In the genomic region with DNA sequence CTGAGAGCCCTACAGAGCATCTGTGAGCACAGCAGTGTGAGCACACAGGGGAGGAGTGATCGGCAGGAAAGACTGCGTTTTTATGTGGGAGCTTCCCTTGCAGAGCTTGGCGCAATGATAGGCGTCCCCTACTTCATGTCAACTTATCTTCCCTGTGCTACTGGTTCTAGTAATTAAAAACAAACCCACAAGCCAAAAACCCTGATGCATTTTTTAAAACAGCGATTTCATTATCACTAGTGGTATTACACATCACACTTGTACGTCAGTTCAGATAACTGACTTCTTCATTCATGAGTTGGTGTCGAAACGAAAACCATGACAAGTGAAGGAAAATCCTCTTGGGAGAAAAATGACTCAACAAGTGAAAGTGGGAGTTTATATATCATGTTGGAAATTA, we compare ENCODE assay signal across 22 mouse cellular contexts. TPM values are rescaled to one million over a fixed set of nuclear protein-coding genes. Genes with fewer than 3 reads are reported as not detected.
DNase-seq lines count a peak whose midpoint lies in the region; ATAC-seq and TF ChIP-seq lines count a peak whose summit lies in the region.
"Had no signal": no experiment of that assay in that cellular context is flagged by ENCODE, and none has a peak within 500 bp of the region (broad histone marks: within the 10 kb centered on the region; RNA-seq: fewer than 3 reads in every experiment).

No protein-coding gene starts in this region.

- WGBS in cerebellum, adult 2 months, result 87% methylated on average over 8 of the region's 8 CpGs
- WGBS in hindbrain, embryonic 13.5 days, result 89% methylated on average over 8 of the region's 8 CpGs

- no peak overlapping the region for H3K9ac ChIP-seq in hindbrain, embryonic 13.5 days
- H3K9ac ChIP-seq: embryonic facial prominence, embryonic 13.5 days; forebrain, embryonic 12.5 days; hindbrain, embryonic 12.5 days had no signal

- no peak for TF ChIP-seq POLR2A in cerebellum, adult 2 months (IDR thresholded peaks at IDR 0.05; ENCODE audit: borderline replicate concordance, insufficient read depth, low read length)

- ATAC-seq in common myeloid progenitor, adult 5-6 weeks (replicated peaks; ENCODE audit: low read depth, poor library complexity, severe bottlenecking), result peak; percentile 48; the same call in 1 of the 2 replicates
- peak; percentile 64 for ATAC-seq in megakaryocyte progenitor cell, adult 5-6 weeks (replicated peaks; ENCODE audit: poor library complexity)
- no peak for ATAC-seq in hindbrain, embryonic 13.5 days (ENCODE audit: low FRiP score)
- ATAC-seq: forebrain, embryonic 16.5 days; hindbrain, postnatal 0 days had no signal

- no peak overlapping the region for H3K4me2 ChIP-seq in hindbrain, embryonic 13.5 days
- H3K4me2 ChIP-seq: embryonic facial prominence, embryonic 13.5 days; forebrain, embryonic 12.5 days; hindbrain, embryonic 12.5 days had no signal

- no peaks in the 10 kb centered on the region for H3K27me3 ChIP-seq in cerebellum, adult 2 months (ENCODE audit: control insufficient read depth, insufficient read depth, low read length)
- no peaks in the 10 kb centered on the region for H3K27me3 ChIP-seq in hindbrain, embryonic 13.5 days
- H3K27me3 ChIP-seq: embryonic facial prominence, embryonic 13.5 days; forebrain, embryonic 12.5 days; hindbrain, embryonic 12.5 days had no signal

- H3K4me3 ChIP-seq in cerebellum, adult 2 months (replicated peaks; ENCODE audit: insufficient read depth, low read depth, low read length), result no peak overlapping the region
- no peak overlapping the region for H3K4me3 ChIP-seq in hindbrain, embryonic 13.5 days
- H3K4me3 ChIP-seq: embryonic facial prominence, embryonic 13.5 days; forebrain, embryonic 12.5 days; gastrocnemius, adult 2 months; heart, embryonic 10.5 days; hindbrain, embryonic 12.5 days had no signal

- H3K27ac ChIP-seq in cerebellum, adult 2 months (ENCODE audit: insufficient read depth, low read length), result no peak overlapping the region
- H3K27ac ChIP-seq in hindbrain, embryonic 13.5 days, result no peak overlapping the region
- H3K27ac ChIP-seq: embryonic facial prominence, embryonic 13.5 days; forebrain, embryonic 12.5 days; gastrocnemius, adult 2 months; heart, embryonic 10.5 days; hindbrain, embryonic 12.5 days; hindbrain, postnatal 0 days had no signal

- H3K4me1 ChIP-seq in cerebellum, adult 2 months (ENCODE audit: control insufficient read depth, insufficient read depth, low read length), result 0 out of 2 replicates have a peak, but pooled peaks cover 6% of the 10 kb centered on the region
- H3K4me1 ChIP-seq in hindbrain, embryonic 13.5 days (replicated peaks), result peaks cover 33% of the 10 kb centered on the region

- no peaks in the 10 kb centered on the region for H3K9me3 ChIP-seq in hindbrain, embryonic 13.5 days
- H3K9me3 ChIP-seq: embryonic facial prominence, embryonic 13.5 days; forebrain, embryonic 12.5 days; heart, embryonic 10.5 days; hindbrain, embryonic 12.5 days had no signal

- H3K36me3 ChIP-seq in hindbrain, embryonic 13.5 days, result peaks cover 45% of the 10 kb centered on the region

- no peak for TF ChIP-seq CTCF in cerebellum, adult 2 months (IDR thresholded peaks at IDR 0.05; ENCODE audit: borderline replicate concordance, insufficient read depth, low read depth, low read length)

- peak; percentile 15 for DNase-seq in 416B (ENCODE audit: low read depth)
- DNase-seq in MN1 (ENCODE audit: low spot score), result peak; percentile 80
- no peak for DNase-seq in cerebellum, adult 2 months
- DNase-seq in yolk sac, embryonic 10.5 days (ENCODE audit: low spot score), result no peak
- DNase-seq: adrenal gland, postnatal 25 days; cerebellum, adult 8-10 months; cerebellum, postnatal 14 days; gastrocnemius, adult 2 months; gastrocnemius, postnatal 25 days; heart, adult 18-20 months; heart, postnatal 10 days; heart, postnatal 4 days; kidney, adult 11 months had no signal

RNA-seq across cellular contexts. Expression of a gene that starts 5.8 kb away (rescaled TPM):
- 3.2 and 4.1 TPM in 2 replicates for total RNA-seq in common myeloid progenitor, adult 5-6 weeks (2017)
- total RNA-seq in megakaryocyte progenitor cell, adult 5-6 weeks (2015), result 5.2 and 6.3 TPM in 2 replicates
- 3.1 and 4.2 TPM in 2 replicates for total RNA-seq in megakaryocyte progenitor cell, adult 5-6 weeks (2017)
- 20.8 and 21.9 TPM in 2 replicates for polyA plus RNA-seq in cerebellum, adult 2 months (2012; rRNA removed)
- polyA plus RNA-seq in hindbrain, embryonic 13.5 days (2015; fragmentation: Nextera tagmentation; extraction: Ambion mirVana), result 15.1 and 15.8 TPM in 2 replicates

RNA-seq across cellular contexts. Expression of a gene that starts 16.4 kb away (rescaled TPM):
- total RNA-seq in common myeloid progenitor, adult 5-6 weeks (2017), result 21.9 and 29.7 TPM in 2 replicates
- total RNA-seq in megakaryocyte progenitor cell, adult 5-6 weeks (2015), result 13.3 and 20.2 TPM in 2 replicates
- total RNA-seq in megakaryocyte progenitor cell, adult 5-6 weeks (2017), result 24.5 and 31.5 TPM in 2 replicates
- polyA plus RNA-seq in cerebellum, adult 2 months (2012; rRNA removed), result 6.7 and 6.8 TPM in 2 replicates
- 10.4 and 12.0 TPM in 2 replicates for polyA plus RNA-seq in hindbrain, embryonic 13.5 days (2015; fragmentation: Nextera tagmentation; extraction: Ambion mirVana)

RNA-seq across cellular contexts. Expression of a gene that starts 41.2 kb away (rescaled TPM):
- not detected in 2 replicates for total RNA-seq in common myeloid progenitor, adult 5-6 weeks (2017)
- total RNA-seq in megakaryocyte progenitor cell, adult 5-6 weeks (2015), result not detected in 2 replicates
- total RNA-seq in megakaryocyte progenitor cell, adult 5-6 weeks (2017), result not detected in 2 replicates
- 0.05 and 0.11 TPM in 2 replicates for polyA plus RNA-seq in cerebellum, adult 2 months (2012; rRNA removed)
- polyA plus RNA-seq in hindbrain, embryonic 13.5 days (2015; fragmentation: Nextera tagmentation; extraction: Ambion mirVana), result 0.10 and 0.17 TPM in 2 replicates
- total RNA-seq: gastrocnemius, adult 2 months; gastrocnemius, postnatal 25 days; hindbrain, postnatal 0 days had no signal
- polyA plus RNA-seq: forebrain, embryonic 16.5 days had no signal

Comparison
In these comparisons a context has a peak if more than half of its experiments do, and no peak if none do; other contexts are left out.
1. DNase-seq: peak in 416B (single experiment) and MN1 (single experiment); none in cerebellum, adult 2 months (0 of 2) and yolk sac, embryonic 10.5 days (single experiment).